Mouse (Mus musculus): Measurements from ENCODE around the gene Thsd4. TPM values are rescaled to one million over a fixed set of nuclear protein-coding genes. Genes with fewer than 3 reads are reported as not detected.
"Not testable (repeated sequence)": the region's sequence is repeated elsewhere in the genome, so short reads cannot be mapped to it uniquely, and the experiment has no call there.

Gene Thsd4
- polyA plus RNA-seq, 1 experiment: 4.3 TPM

- peak; percentile 87 for DNase-seq
- Histone ChIP-seq H3K4me1 (replicated peaks; ENCODE audit: control insufficient read depth, insufficient read depth, low read length) (no peaks in the 10 kb centered on the region), H3K36me3 (ENCODE audit: control insufficient read depth, insufficient read depth, low read length) (no peaks in the 10 kb centered on the region), H3K4me3 (ENCODE audit: control insufficient read depth, insufficient read depth, low read length) (no peak overlapping the region), H3K27me3 (ENCODE audit: control insufficient read depth, insufficient read depth, low read length) (no peaks in the 10 kb centered on the region), H3K27ac (ENCODE audit: control insufficient read depth, insufficient read depth, low read length) (no peak overlapping the region)
- TF ChIP-seq CTCF (IDR thresholded peaks at IDR 0.05; ENCODE audit: borderline replicate concordance, control insufficient read depth, extremely low read depth, insufficient read depth, low read length, poor library complexity) (peak; percentile 60; the same call in 1 of the 2 replicates), POLR2A (IDR thresholded peaks at IDR 0.05; ENCODE audit: control insufficient read depth, extremely low read depth, insufficient read depth, low read length, poor library complexity) (no peak)
- WGBS: under 1% methylated on average over 8 of the region's 8 CpGs
These were observed 562.6 kb downstream of the Thsd4 start for GRCm38 (mm10) chr9:59959276-59959675.

GRCm38 (mm10) chr9:59958115-59958514 lies 563.7 kb downstream of the Thsd4 start:
- H3K36me3 ChIP-seq (ENCODE audit: control insufficient read depth, insufficient read depth, low read length); H3K27ac ChIP-seq (ENCODE audit: control insufficient read depth, insufficient read depth, low read length); H3K4me1 ChIP-seq (replicated peaks; ENCODE audit: control insufficient read depth, insufficient read depth, low read length); H3K27me3 ChIP-seq (ENCODE audit: control insufficient read depth, insufficient read depth, low read length); DNase-seq; H3K4me3 ChIP-seq (ENCODE audit: control insufficient read depth, insufficient read depth, low read length): not testable (repeated sequence)
- 84% methylated on average over 1 of the region's 1 CpGs for WGBS

- TF ChIP-seq CTCF (IDR thresholded peaks at IDR 0.05; ENCODE audit: borderline replicate concordance, control insufficient read depth, extremely low read depth, insufficient read depth, low read length, poor library complexity) (no peak), POLR2A (IDR thresholded peaks at IDR 0.05; ENCODE audit: control insufficient read depth, extremely low read depth, insufficient read depth, low read length, poor library complexity) (no peak)
- H3K4me1 ChIP-seq (replicated peaks; ENCODE audit: control insufficient read depth, insufficient read depth, low read length): no peaks in the 10 kb centered on the region
- H3K36me3 ChIP-seq (ENCODE audit: control insufficient read depth, insufficient read depth, low read length): no peaks in the 10 kb centered on the region
- H3K27ac ChIP-seq (ENCODE audit: control insufficient read depth, insufficient read depth, low read length): no peak overlapping the region
- H3K4me3 ChIP-seq (ENCODE audit: control insufficient read depth, insufficient read depth, low read length): no peak overlapping the region
- 70% methylated on average over 6 of the region's 6 CpGs for WGBS
- H3K27me3 ChIP-seq (ENCODE audit: control insufficient read depth, insufficient read depth, low read length): no peaks in the 10 kb centered on the region
- DNase-seq: no peak
These were observed 565.4 kb downstream of the Thsd4 start for GRCm38 (mm10) chr9:59956496-59956895.

GRCm38 (mm10) chr9:59955692-59956091 lies 566.2 kb downstream of the Thsd4 start:
- Histone ChIP-seq H3K4me3 (ENCODE audit: control insufficient read depth, insufficient read depth, low read length) (no peak overlapping the region), H3K27ac (ENCODE audit: control insufficient read depth, insufficient read depth, low read length) (no peak overlapping the region), H3K4me1 (replicated peaks; ENCODE audit: control insufficient read depth, insufficient read depth, low read length) (no peaks in the 10 kb centered on the region), H3K27me3 (ENCODE audit: control insufficient read depth, insufficient read depth, low read length) (no peaks in the 10 kb centered on the region), H3K36me3 (ENCODE audit: control insufficient read depth, insufficient read depth, low read length) (no peaks in the 10 kb centered on the region)
- DNase-seq: no peak
- TF ChIP-seq CTCF (IDR thresholded peaks at IDR 0.05; ENCODE audit: borderline replicate concordance, control insufficient read depth, extremely low read depth, insufficient read depth, low read length, poor library complexity) (no peak), POLR2A (IDR thresholded peaks at IDR 0.05; ENCODE audit: control insufficient read depth, extremely low read depth, insufficient read depth, low read length, poor library complexity) (no peak)
- 93% methylated on average over 6 of the region's 6 CpGs for WGBS

GRCm38 (mm10) chr9:59955199-59955598 lies 566.6 kb downstream of the Thsd4 start:
- H3K27me3 ChIP-seq (ENCODE audit: control insufficient read depth, insufficient read depth, low read length): no peaks in the 10 kb centered on the region
- TF ChIP-seq POLR2A (IDR thresholded peaks at IDR 0.05; ENCODE audit: control insufficient read depth, extremely low read depth, insufficient read depth, low read length, poor library complexity) (no peak), CTCF (IDR thresholded peaks at IDR 0.05; ENCODE audit: borderline replicate concordance, control insufficient read depth, extremely low read depth, insufficient read depth, low read length, poor library complexity) (no peak)

GRCm38 (mm10) chr9:59953556-59953955 lies 568.3 kb downstream of the Thsd4 start:
- Histone ChIP-seq H3K36me3 (ENCODE audit: control insufficient read depth, insufficient read depth, low read length) (no peaks in the 10 kb centered on the region), H3K27me3 (ENCODE audit: control insufficient read depth, insufficient read depth, low read length) (no peaks in the 10 kb centered on the region), H3K4me3 (ENCODE audit: control insufficient read depth, insufficient read depth, low read length) (no peak overlapping the region), H3K4me1 (replicated peaks; ENCODE audit: control insufficient read depth, insufficient read depth, low read length) (no peaks in the 10 kb centered on the region), H3K27ac (ENCODE audit: control insufficient read depth, insufficient read depth, low read length) (no peak overlapping the region)
- no peak for DNase-seq
- no peak for TF ChIP-seq CTCF (IDR thresholded peaks at IDR 0.05; ENCODE audit: borderline replicate concordance, control insufficient read depth, extremely low read depth, insufficient read depth, low read length, poor library complexity)
- TF ChIP-seq POLR2A (IDR thresholded peaks at IDR 0.05; ENCODE audit: control insufficient read depth, extremely low read depth, insufficient read depth, low read length, poor library complexity): no peak
- 83% methylated on average over 7 of the region's 7 CpGs for WGBS

More at GRCm38 (mm10) chr9:59955199-59955598, 566.6 kb downstream of the Thsd4 start:
- Histone ChIP-seq H3K4me3 (ENCODE audit: control insufficient read depth, insufficient read depth, low read length) (no peak overlapping the region), H3K4me1 (replicated peaks; ENCODE audit: control insufficient read depth, insufficient read depth, low read length) (no peaks in the 10 kb centered on the region), H3K36me3 (ENCODE audit: control insufficient read depth, insufficient read depth, low read length) (no peaks in the 10 kb centered on the region), H3K27ac (ENCODE audit: control insufficient read depth, insufficient read depth, low read length) (no peak overlapping the region)
- DNase-seq: no peak
- 86% methylated on average over 3 of the region's 3 CpGs for WGBS

GRCm38 (mm10) chr9:59952515-59953070 lies 569.3 kb downstream of the Thsd4 start:
- no peak overlapping the region for H3K27ac ChIP-seq (ENCODE audit: control insufficient read depth, insufficient read depth, low read length)
- H3K36me3 ChIP-seq (ENCODE audit: control insufficient read depth, insufficient read depth, low read length): no peaks in the 10 kb centered on the region
- TF ChIP-seq POLR2A (IDR thresholded peaks at IDR 0.05; ENCODE audit: control insufficient read depth, extremely low read depth, insufficient read depth, low read length, poor library complexity): no peak
- TF ChIP-seq CTCF (IDR thresholded peaks at IDR 0.05; ENCODE audit: borderline replicate concordance, control insufficient read depth, extremely low read depth, insufficient read depth, low read length, poor library complexity): no peak
- no peaks in the 10 kb centered on the region for H3K27me3 ChIP-seq (ENCODE audit: control insufficient read depth, insufficient read depth, low read length)
- 86% methylated on average over 8 of the region's 8 CpGs for WGBS
- H3K4me3 ChIP-seq (ENCODE audit: control insufficient read depth, insufficient read depth, low read length): no peak overlapping the region
- H3K4me1 ChIP-seq (replicated peaks; ENCODE audit: control insufficient read depth, insufficient read depth, low read length): no peaks in the 10 kb centered on the region
- DNase-seq: no peak
